Mouse (Mus musculus): ENCODE measurements around the gene Etnk1. TPM values are rescaled to one million over a fixed set of nuclear protein-coding genes. Genes with fewer than 3 reads are reported as not detected.
A peak's percentile ranks its signal among the peaks of the same experiment; 100 is the strongest.

Gene Etnk1
- polyA plus RNA-seq, 1 experiment: 174 TPM

GRCm38 (mm10) chr6:143193641-143194040, 26.6 kb downstream of the Etnk1 start:
- H3K4me3 ChIP-seq (ENCODE audit: insufficient read depth, low read length): no peak overlapping the region
- TF ChIP-seq CTCF (IDR thresholded peaks at IDR 0.05; ENCODE audit: extremely low read depth, insufficient read depth, low read length) (no peak), POLR2A (IDR thresholded peaks at IDR 0.05; ENCODE audit: extremely low read depth, insufficient read depth, low read length) (no peak)
- no peak overlapping the region for H3K27ac ChIP-seq (ENCODE audit: insufficient read depth, low read length)
- H3K4me1 ChIP-seq (ENCODE audit: control insufficient read depth, insufficient read depth, low read length): peaks cover 10% of the 10 kb centered on the region

GRCm38 (mm10) chr6:143197053-143197452, 30.0 kb downstream of the Etnk1 start:
- Histone ChIP-seq H3K27ac (ENCODE audit: insufficient read depth, low read length) (no peak overlapping the region), H3K4me1 (ENCODE audit: control insufficient read depth, insufficient read depth, low read length) (no peaks in the 10 kb centered on the region), H3K4me3 (ENCODE audit: insufficient read depth, low read length) (no peak overlapping the region)
- no peak for TF ChIP-seq POLR2A (IDR thresholded peaks at IDR 0.05; ENCODE audit: extremely low read depth, insufficient read depth, low read length)
- TF ChIP-seq CTCF (IDR thresholded peaks at IDR 0.05; ENCODE audit: extremely low read depth, insufficient read depth, low read length): no peak

GRCm38 (mm10) chr6:143198421-143198820, 31.4 kb downstream of the Etnk1 start:
- H3K4me3 ChIP-seq (ENCODE audit: insufficient read depth, low read length): no peak overlapping the region
- no peak for TF ChIP-seq CTCF (IDR thresholded peaks at IDR 0.05; ENCODE audit: extremely low read depth, insufficient read depth, low read length)
- TF ChIP-seq POLR2A (IDR thresholded peaks at IDR 0.05; ENCODE audit: extremely low read depth, insufficient read depth, low read length): no peak
- H3K4me1 ChIP-seq (ENCODE audit: control insufficient read depth, insufficient read depth, low read length): no peaks in the 10 kb centered on the region
- no peak overlapping the region for H3K27ac ChIP-seq (ENCODE audit: insufficient read depth, low read length)

- Histone ChIP-seq H3K4me1 (ENCODE audit: control insufficient read depth, insufficient read depth, low read length) (peaks cover 2% of the 10 kb centered on the region), H3K27ac (ENCODE audit: insufficient read depth, low read length) (no peak overlapping the region), H3K4me3 (ENCODE audit: insufficient read depth, low read length) (no peak overlapping the region)
- TF ChIP-seq CTCF (IDR thresholded peaks at IDR 0.05; ENCODE audit: extremely low read depth, insufficient read depth, low read length) (no peak), POLR2A (IDR thresholded peaks at IDR 0.05; ENCODE audit: extremely low read depth, insufficient read depth, low read length) (no peak)
Measured at GRCm38 (mm10) chr6:143203097-143203496, 36.1 kb downstream of the Etnk1 start.

GRCm38 (mm10) chr6:143208880-143209279, 41.9 kb downstream of the Etnk1 start:
- H3K4me3 ChIP-seq (ENCODE audit: insufficient read depth, low read length): no peak overlapping the region
- no peak overlapping the region for H3K27ac ChIP-seq (ENCODE audit: insufficient read depth, low read length)
- TF ChIP-seq POLR2A (IDR thresholded peaks at IDR 0.05; ENCODE audit: extremely low read depth, insufficient read depth, low read length) (no peak), CTCF (IDR thresholded peaks at IDR 0.05; ENCODE audit: extremely low read depth, insufficient read depth, low read length) (no peak)
- peaks cover 2% of the 10 kb centered on the region for H3K4me1 ChIP-seq (ENCODE audit: control insufficient read depth, insufficient read depth, low read length)

GRCm38 (mm10) chr6:143212766-143213165, 45.7 kb downstream of the Etnk1 start:
- TF ChIP-seq POLR2A (IDR thresholded peaks at IDR 0.05; ENCODE audit: extremely low read depth, insufficient read depth, low read length): no peak
- TF ChIP-seq CTCF (IDR thresholded peaks at IDR 0.05; ENCODE audit: extremely low read depth, insufficient read depth, low read length): no peak
- Histone ChIP-seq H3K4me3 (ENCODE audit: insufficient read depth, low read length) (no peak overlapping the region), H3K4me1 (ENCODE audit: control insufficient read depth, insufficient read depth, low read length) (no peaks in the 10 kb centered on the region), H3K27ac (ENCODE audit: insufficient read depth, low read length) (no peak overlapping the region)

GRCm38 (mm10) chr6:143213461-143213860, 46.4 kb downstream of the Etnk1 start:
- TF ChIP-seq POLR2A (IDR thresholded peaks at IDR 0.05; ENCODE audit: extremely low read depth, insufficient read depth, low read length): no peak
- no peak for TF ChIP-seq CTCF (IDR thresholded peaks at IDR 0.05; ENCODE audit: extremely low read depth, insufficient read depth, low read length)
- no peaks in the 10 kb centered on the region for H3K4me1 ChIP-seq (ENCODE audit: control insufficient read depth, insufficient read depth, low read length)

GRCm38 (mm10) chr6:143216221-143216620, 49.2 kb downstream of the Etnk1 start:
- Histone ChIP-seq H3K27ac (ENCODE audit: insufficient read depth, low read length) (no peak overlapping the region), H3K4me1 (ENCODE audit: control insufficient read depth, insufficient read depth, low read length) (no peaks in the 10 kb centered on the region), H3K4me3 (ENCODE audit: insufficient read depth, low read length) (no peak overlapping the region)
- TF ChIP-seq CTCF (IDR thresholded peaks at IDR 0.05; ENCODE audit: extremely low read depth, insufficient read depth, low read length) (no peak), POLR2A (IDR thresholded peaks at IDR 0.05; ENCODE audit: extremely low read depth, insufficient read depth, low read length) (no peak)

More at GRCm38 (mm10) chr6:143213461-143213860, 46.4 kb downstream of the Etnk1 start:
- H3K27ac ChIP-seq (ENCODE audit: insufficient read depth, low read length): no peak overlapping the region
- no peak overlapping the region for H3K4me3 ChIP-seq (ENCODE audit: insufficient read depth, low read length)

GRCm38 (mm10) chr6:143219347-143219746, 52.3 kb downstream of the Etnk1 start:
- no peaks in the 10 kb centered on the region for H3K4me1 ChIP-seq (ENCODE audit: control insufficient read depth, insufficient read depth, low read length)
- no peak overlapping the region for H3K27ac ChIP-seq (ENCODE audit: insufficient read depth, low read length)
- H3K4me3 ChIP-seq (ENCODE audit: insufficient read depth, low read length): no peak overlapping the region
- TF ChIP-seq CTCF (IDR thresholded peaks at IDR 0.05; ENCODE audit: extremely low read depth, insufficient read depth, low read length): peak; percentile 61
- no peak for TF ChIP-seq POLR2A (IDR thresholded peaks at IDR 0.05; ENCODE audit: extremely low read depth, insufficient read depth, low read length)

- Histone ChIP-seq H3K27ac (ENCODE audit: insufficient read depth, low read length) (no peak overlapping the region), H3K4me3 (ENCODE audit: insufficient read depth, low read length) (no peak overlapping the region), H3K4me1 (ENCODE audit: control insufficient read depth, insufficient read depth, low read length) (no peaks in the 10 kb centered on the region)
- TF ChIP-seq CTCF (IDR thresholded peaks at IDR 0.05; ENCODE audit: extremely low read depth, insufficient read depth, low read length) (no peak), POLR2A (IDR thresholded peaks at IDR 0.05; ENCODE audit: extremely low read depth, insufficient read depth, low read length) (no peak)
Measured at GRCm38 (mm10) chr6:143221245-143221644, 54.2 kb downstream of the Etnk1 start.
